Mouse (Mus musculus) Patski (cell line): ENCODE data around the gene Doxl2. TPM values are rescaled to one million over a fixed set of nuclear protein-coding genes. Genes with fewer than 3 reads are reported as not detected.

Source experiments
- ATAC-seq: fragments of 100-300 bp; one replicate; pipeline ENCODE4 v1.8.0; 2021
- CTCF ChIA-PET: fragments of 350-600 bp; sonication (Branson Sonifier 250); formaldehyde crosslinking; loops from one replicate; lab custom pipeline; 2022; ENCODE audit warnings: inconsistent platforms; lab: Charles Lee
- POLR2A ChIA-PET: fragments of 350-600 bp; sonication (Branson Sonifier 250); formaldehyde crosslinking; loops from one replicate; lab custom pipeline; 2022; ENCODE audit warnings: antibody characterized with exemption, inconsistent platforms; lab: Charles Lee
- DNase-seq: peaks from one replicate; pipeline ENCODE4 v3.0.0-alpha.2; 2011; ENCODE audit warnings: low read depth, low spot score
- H3K27me3 ChIP-seq: fragments of 371-371 bp; one replicate; pipeline ENCODE4 v1.5.1; 2021
- CTCF ChIP-seq: fragments of 100-300 bp; IDR thresholded peaks from one replicate; pipeline ENCODE4 v1.5.1; 2021
- in situ Hi-C: fragments of 300-500 bp; cut with MboI; formaldehyde crosslinking; loops from 3 replicates; pipeline ENCODE4 v1.11.1; 2018; ENCODE audit warnings: low pct_unique_long_range_greater_than_20kb, mixed read lengths
- polyA plus RNA-seq: library from polyadenylated mRNA; unstranded; gene quantifications from one replicate; pipeline ENCODE4 v1.2.3, GENCODE M21; 2021

The Doxl2 gene
- not detected for polyA plus RNA-seq

GRCm38 (mm10) chr6:48974663-48975062 is at the start of gene Doxl2:
TSS of gene Doxl2 (plus strand) at chr6:48974963.
- DNase-seq (no peak), ATAC-seq (no peak)
- in situ Hi-C loops: no loop called here
- peaks cover 3% of the 10 kb centered on the region for H3K27me3 ChIP-seq
- ChIA-PET POLR2A (no interaction called here), CTCF (no interaction called here)
- no peak for TF ChIP-seq CTCF

GRCm38 (mm10) chr6:48929595-48929994 is 45.2 kb upstream of the Doxl2 start, which contains the start of gene 1600015I10Rik:
TSS of gene 1600015I10Rik (plus strand) at chr6:48929895.
- H3K27me3 ChIP-seq: no peaks in the 10 kb centered on the region
- no peak for TF ChIP-seq CTCF
- DNase-seq (no peak), ATAC-seq (no peak)
- CTCF ChIA-PET: no interaction called here
- POLR2A ChIA-PET: no interaction called here
- in situ Hi-C loops: no loop called here

DNA sequence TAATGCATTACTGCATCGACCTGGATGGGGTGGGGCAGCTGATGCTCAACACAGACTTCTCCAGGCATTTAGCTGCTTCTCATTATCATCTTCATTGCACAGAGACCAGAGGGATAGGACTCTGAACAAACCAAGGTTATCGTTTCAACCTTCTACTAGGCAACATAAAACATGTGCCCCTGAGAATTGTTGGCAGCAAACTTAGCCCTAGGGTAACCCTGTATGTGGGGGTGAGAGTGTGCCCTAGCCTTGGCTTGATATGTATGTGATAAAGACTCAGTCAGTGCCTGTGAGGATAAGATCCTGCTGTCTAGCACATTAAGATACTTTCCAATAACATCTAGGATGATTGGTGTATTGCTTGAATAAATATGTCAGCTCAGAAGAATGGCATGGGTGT is 25.2 kb upstream of the Doxl2 start:
- DNase-seq: no peak
- in situ Hi-C loops: no loop called here
- POLR2A ChIA-PET: no interaction called here
- no peak for ATAC-seq
- CTCF ChIA-PET: interaction anchor here (0.9 to 5.1 kb wide), 2 partner anchors 11 to 88 kb away, joined by 3 to 25 read pairs; no protein-coding TSS in a partner anchor
- no peaks in the 10 kb centered on the region for H3K27me3 ChIP-seq
- TF ChIP-seq CTCF: no peak

DNA sequence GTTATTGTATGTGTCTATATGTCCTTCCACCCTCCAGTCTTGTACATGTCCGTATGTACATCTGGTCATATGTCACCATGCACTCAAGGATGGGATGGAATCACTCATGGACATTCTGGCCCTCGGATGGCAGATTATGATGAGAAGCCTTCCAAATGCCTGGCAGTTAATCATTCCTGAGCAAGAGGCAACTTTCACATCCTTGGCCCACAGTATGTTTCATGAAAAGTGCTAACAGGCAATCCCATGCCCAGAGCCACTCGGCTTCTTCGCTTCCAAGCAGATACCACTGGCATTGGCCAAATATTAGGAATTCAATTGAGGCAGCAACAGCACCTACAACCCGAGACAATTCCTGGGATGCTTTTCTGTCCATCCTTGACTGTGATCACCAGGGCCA is 24.1 kb upstream of the Doxl2 start:
- DNase-seq (no peak), ATAC-seq (no peak)
- TF ChIP-seq CTCF: no peak
- in situ Hi-C loops: no loop called here
- H3K27me3 ChIP-seq: no peaks in the 10 kb centered on the region
- ChIA-PET CTCF (interaction anchor here (1.1 to 5.1 kb wide), 2 partner anchors 89 to 96 kb away, joined by 3 to 25 read pairs; no protein-coding TSS in a partner anchor), POLR2A (no interaction called here)

GRCm38 (mm10) chr6:48951630-48952029 is 23.1 kb upstream of the Doxl2 start:
- ChIA-PET CTCF (interaction anchor here (1.1 to 5.1 kb wide), 2 partner anchors 90 to 97 kb away, joined by 3 to 25 read pairs; no protein-coding TSS in a partner anchor), POLR2A (no interaction called here)
- TF ChIP-seq CTCF: no peak
- no peaks in the 10 kb centered on the region for H3K27me3 ChIP-seq
- DNase-seq: no peak
- no peak for ATAC-seq
- in situ Hi-C loops: no loop called here

- ChIA-PET CTCF (interaction anchor here (1.0 to 9.4 kb wide), 4 partner anchors 94 to 306 kb away, joined by 3 to 124 read pairs (median 7); partner anchors contain the start of gene Gimap8), POLR2A (interaction anchor here (1.2 to 2.0 kb wide), 2 partner anchors 83 to 86 kb away, joined by 5 to 8 read pairs; no protein-coding TSS in a partner anchor)
- DNase-seq (no peak), ATAC-seq (no peak)
- no peaks in the 10 kb centered on the region for H3K27me3 ChIP-seq
- in situ Hi-C loops: no loop called here
- no peak for TF ChIP-seq CTCF
Observed at GRCm38 (mm10) chr6:48953220-48953619, 21.5 kb upstream of the Doxl2 start.

GRCm38 (mm10) chr6:48954211-48954610 is 20.6 kb upstream of the Doxl2 start:
- no peak for TF ChIP-seq CTCF
- H3K27me3 ChIP-seq: no peaks in the 10 kb centered on the region
- no peak for DNase-seq
- ATAC-seq: no peak
- in situ Hi-C loops: no loop called here
- ChIA-PET CTCF (interaction anchor here (0.9 to 9.4 kb wide), 7 partner anchors 49 to 307 kb away, joined by 3 to 124 read pairs (median 3); partner anchors contain the start of gene Gimap8), POLR2A (interaction anchor here (0.6 to 2.0 kb wide), 5 partner anchors 18 to 94 kb away, joined by 3 to 8 read pairs (median 5); no protein-coding TSS in a partner anchor)

- peak; percentile 35 for DNase-seq
- ChIA-PET CTCF (interaction anchor here (0.8 to 9.4 kb wide), 7 partner anchors 21 to 181 kb away, joined by 3 to 124 read pairs (median 3); partner anchors contain the start of genes Tmem176a and Tmem176b), POLR2A (interaction anchor here (0.6 to 2.0 kb wide), 3 partner anchors 58 to 95 kb away, joined by 3 to 8 read pairs (median 3); no protein-coding TSS in a partner anchor)
- peak; percentile 62 for ATAC-seq
- H3K27me3 ChIP-seq: no peaks in the 10 kb centered on the region
- in situ Hi-C loops: loop anchor here (5.0 kb wide), 1 partner anchor 93 kb away; no protein-coding TSS in a partner anchor
- TF ChIP-seq CTCF: peak; percentile 87
Observed at GRCm38 (mm10) chr6:48954946-48955345, 19.8 kb upstream of the Doxl2 start.

GRCm38 (mm10) chr6:48956785-48957184 is 18.0 kb upstream of the Doxl2 start:
- no peak for DNase-seq
- in situ Hi-C loops: loop anchor here (5.0 kb wide), 1 partner anchor 94 kb away; no protein-coding TSS in a partner anchor

DNA sequence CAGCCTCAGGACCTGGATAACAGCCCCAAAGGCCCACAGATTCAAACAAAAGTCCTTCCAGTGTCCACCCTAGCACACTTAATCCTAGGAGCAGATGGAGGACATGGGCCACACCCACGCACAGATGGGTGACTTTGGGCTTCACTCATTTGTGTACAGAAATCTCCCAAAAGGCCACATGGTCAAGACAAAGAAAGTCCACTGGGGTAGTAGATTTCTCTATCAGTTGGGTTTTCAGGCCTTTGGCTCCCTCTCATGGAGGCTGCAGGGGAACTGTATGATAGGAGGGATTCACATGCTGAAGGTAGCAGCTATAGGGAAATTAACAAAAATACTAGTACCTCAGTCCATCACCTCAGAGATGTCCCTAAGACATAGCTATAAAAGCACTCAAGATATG is 16.7 kb upstream of the Doxl2 start:
- ATAC-seq: no peak
- peak; percentile 27 for DNase-seq
- H3K27me3 ChIP-seq: no peaks in the 10 kb centered on the region
- in situ Hi-C loops: loop anchor here (5.0 kb wide), 1 partner anchor 96 kb away; no protein-coding TSS in a partner anchor
- CTCF ChIA-PET: interaction anchor here (0.8 to 9.4 kb wide), 8 partner anchors 62 to 419 kb away, joined by 3 to 124 read pairs (median 6); partner anchors contain the start of genes Gimap3, Gimap8, Gm45021 and Tmem176a
- POLR2A ChIA-PET: interaction anchor here (1.1 to 1.3 kb wide), 2 partner anchors 98 to 101 kb away, joined by 3 to 5 read pairs; no protein-coding TSS in a partner anchor
- TF ChIP-seq CTCF: peak; percentile 87

More at GRCm38 (mm10) chr6:48956785-48957184, 18.0 kb upstream of the Doxl2 start:
- ChIA-PET POLR2A (interaction anchor here (0.6 to 1.5 kb wide), 5 partner anchors 96 to 330 kb away, joined by 3 to 4 read pairs (median 3); partner anchors contain the start of gene Tmem176b), CTCF (interaction anchor here (1.7 to 9.4 kb wide), 4 partner anchors 97 to 310 kb away, joined by 5 to 124 read pairs (median 12); partner anchors contain the start of genes Gimap8, Tmem176a and Tmem176b)
- H3K27me3 ChIP-seq: no peaks in the 10 kb centered on the region
- no peak for TF ChIP-seq CTCF
- ATAC-seq: no peak
